Mouse (Mus musculus): ENCODE results near the gene St6gal1. TPM values are rescaled to one million over a fixed set of nuclear protein-coding genes. Genes with fewer than 3 reads are reported as not detected.
A peak's percentile ranks its signal among the peaks of the same experiment; 100 is the strongest.

St6gal1 gene
- polyA plus RNA-seq, 1 experiment from 2014 or later = 53.8 TPM

DNA sequence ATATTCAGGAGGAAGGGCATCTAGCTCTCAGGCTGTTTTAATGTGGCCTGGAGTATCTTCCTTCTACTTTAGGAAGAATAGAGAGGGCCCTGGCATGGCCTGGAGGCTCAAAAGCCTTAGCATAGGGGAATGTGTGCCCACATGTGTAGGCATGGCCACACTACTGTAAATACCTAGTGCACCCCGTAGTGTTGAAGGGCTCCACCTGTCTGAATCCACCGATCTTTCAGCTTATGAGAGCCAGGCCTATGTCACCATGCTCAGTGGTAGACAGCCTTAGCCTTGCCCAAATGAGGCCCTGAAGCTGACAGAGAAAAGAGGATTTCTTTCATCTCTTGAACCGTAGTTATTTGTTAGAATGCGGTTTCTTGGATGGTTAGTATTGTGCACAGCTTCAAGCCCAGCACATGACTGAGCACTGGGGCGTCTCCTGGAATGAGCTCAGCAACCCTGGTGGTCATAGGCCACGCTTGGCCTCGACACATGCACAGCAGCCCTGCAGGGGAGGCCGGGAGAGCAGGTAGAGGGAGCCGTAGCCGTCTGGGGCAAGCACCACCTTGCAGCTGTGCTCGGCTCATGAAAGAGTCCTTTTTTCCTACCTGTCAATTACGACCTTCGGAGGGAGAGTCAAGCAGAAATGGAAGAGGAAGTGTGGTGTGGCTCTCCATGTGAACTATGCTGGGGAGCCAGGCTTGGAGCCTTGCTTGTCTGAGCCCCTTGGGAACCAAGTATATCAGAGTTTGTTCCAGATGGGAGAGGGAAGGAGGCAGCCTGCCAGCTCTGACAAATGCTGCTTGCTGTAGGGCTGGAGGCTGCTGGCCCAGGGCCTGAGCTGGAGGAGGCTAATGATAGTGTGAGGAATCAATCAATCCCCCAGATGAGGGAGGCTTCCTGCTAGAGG is 15.8 kb downstream of the St6gal1 start:
- Histone ChIP-seq H3K27me3 (no peaks in the 10 kb centered on the region), H3K4me1 (peaks cover 33% of the 10 kb centered on the region), H3K4me3 (no peak overlapping the region), H3K4me2 (replicated peaks) (no peak overlapping the region), H3K36me3 (no peaks in the 10 kb centered on the region), H3K27ac (replicated peaks) (peak overlapping the region; percentile 82), H3K9ac (replicated peaks) (no peak overlapping the region; the same call in 1 of the 2 replicates), H3K9me3 (no peaks in the 10 kb centered on the region)
- 47% methylated on average over 13 of the region's 13 CpGs for WGBS
- ATAC-seq (replicated peaks) = peak; percentile 87

DNA sequence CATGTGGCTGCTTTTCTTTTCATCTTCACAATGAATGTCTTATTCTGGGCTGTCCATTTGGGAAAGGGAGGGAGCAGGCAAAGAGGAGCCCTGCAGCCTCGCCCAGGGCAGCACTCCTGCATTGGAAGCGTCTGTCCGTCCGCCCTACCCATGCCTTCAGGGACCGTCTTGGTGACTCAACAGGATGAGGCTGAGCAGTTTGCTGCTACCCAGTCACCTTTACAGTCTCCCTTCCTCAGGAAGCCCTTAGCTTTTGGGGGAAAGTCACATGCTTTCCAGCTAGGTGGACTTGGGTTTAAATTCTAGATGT is 16.4 kb downstream of the St6gal1 start:
- 46% methylated on average over 5 of the region's 5 CpGs for WGBS

DNA sequence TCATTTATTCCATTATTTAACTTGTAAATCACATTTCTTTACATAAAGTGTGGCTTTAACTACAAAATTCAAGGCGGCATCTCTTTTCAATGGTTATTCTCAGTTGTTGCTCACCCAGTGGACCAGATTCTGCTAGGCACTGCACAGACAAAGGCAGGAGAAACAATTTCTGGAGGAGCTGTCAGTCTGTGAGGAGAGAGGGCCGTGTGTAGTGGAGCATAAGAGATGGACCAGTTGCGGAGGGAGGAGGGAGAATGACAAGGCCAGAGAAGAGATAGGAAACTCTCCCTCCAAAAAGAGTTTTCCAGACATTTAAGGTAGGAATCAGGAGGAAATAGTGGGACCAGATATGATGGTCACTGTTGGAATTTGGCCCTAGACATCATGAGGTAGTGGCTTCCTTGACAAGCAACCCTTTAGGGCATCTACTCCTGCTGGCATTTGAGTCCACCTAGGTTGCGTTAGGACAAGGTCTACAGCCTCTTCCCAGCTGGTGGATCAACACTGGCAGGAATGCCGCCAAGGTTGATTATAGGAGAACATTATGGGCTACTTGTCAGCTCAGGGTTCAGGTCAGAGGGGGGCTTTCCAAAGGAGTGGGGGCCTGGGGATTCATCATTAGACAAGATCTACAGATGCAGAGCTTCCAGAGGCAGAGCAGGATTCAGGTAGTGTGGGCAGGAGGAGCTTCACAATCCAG is 19.3 kb downstream of the St6gal1 start:
- no peaks in the 10 kb centered on the region for H3K9me3 ChIP-seq
- ATAC-seq (replicated peaks) = no peak
- H3K4me1 ChIP-seq = peaks cover 23% of the 10 kb centered on the region
- no peaks in the 10 kb centered on the region for H3K27me3 ChIP-seq
- H3K4me2 ChIP-seq (replicated peaks) = no peak overlapping the region
- H3K4me3 ChIP-seq = no peak overlapping the region
- no peak overlapping the region for H3K9ac ChIP-seq (replicated peaks)
- H3K27ac ChIP-seq (replicated peaks) = no peak overlapping the region
- H3K36me3 ChIP-seq = no peaks in the 10 kb centered on the region
- WGBS = 72% methylated on average over 5 of the region's 5 CpGs

More for the DNA sequence above, 16.4 kb downstream of the St6gal1 start:
- Histone ChIP-seq H3K4me3 (no peak overlapping the region), H3K9ac (replicated peaks) (no peak overlapping the region; the same call in 1 of the 2 replicates), H3K4me1 (peaks cover 33% of the 10 kb centered on the region), H3K27ac (replicated peaks) (peak overlapping the region; percentile 82), H3K4me2 (replicated peaks) (no peak overlapping the region), H3K9me3 (no peaks in the 10 kb centered on the region), H3K36me3 (no peaks in the 10 kb centered on the region), H3K27me3 (no peaks in the 10 kb centered on the region)
- ATAC-seq (replicated peaks) = no peak

DNA sequence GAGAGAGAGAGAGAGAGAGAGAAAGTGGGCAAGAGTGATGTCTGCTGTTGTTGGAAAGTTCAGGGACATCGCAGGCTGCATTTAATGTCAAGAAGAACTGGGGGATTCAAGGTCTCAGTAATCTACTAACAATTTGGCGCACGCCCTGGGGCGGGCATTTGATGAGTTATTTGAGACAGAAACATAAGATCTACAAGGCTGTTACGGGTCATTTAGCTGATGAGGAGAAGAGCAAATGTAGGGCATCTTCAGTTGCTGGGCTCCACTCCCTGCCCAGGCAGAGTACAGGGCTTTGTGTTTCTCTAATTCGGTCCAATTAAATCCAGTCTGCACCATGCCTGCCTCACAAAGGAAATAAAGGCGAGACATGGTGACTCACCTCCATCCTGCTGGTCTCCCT is 19.9 kb downstream of the St6gal1 start:
- H3K9me3 ChIP-seq = no peaks in the 10 kb centered on the region
- no peaks in the 10 kb centered on the region for H3K36me3 ChIP-seq
- no peak for ATAC-seq (replicated peaks)
- no peak overlapping the region for H3K9ac ChIP-seq (replicated peaks)
- no peaks in the 10 kb centered on the region for H3K27me3 ChIP-seq
- 90% methylated on average over 7 of the region's 7 CpGs for WGBS
- no peak overlapping the region for H3K4me2 ChIP-seq (replicated peaks)
- no peak overlapping the region for H3K4me3 ChIP-seq
- H3K27ac ChIP-seq (replicated peaks) = no peak overlapping the region
- peaks cover 21% of the 10 kb centered on the region for H3K4me1 ChIP-seq

DNA sequence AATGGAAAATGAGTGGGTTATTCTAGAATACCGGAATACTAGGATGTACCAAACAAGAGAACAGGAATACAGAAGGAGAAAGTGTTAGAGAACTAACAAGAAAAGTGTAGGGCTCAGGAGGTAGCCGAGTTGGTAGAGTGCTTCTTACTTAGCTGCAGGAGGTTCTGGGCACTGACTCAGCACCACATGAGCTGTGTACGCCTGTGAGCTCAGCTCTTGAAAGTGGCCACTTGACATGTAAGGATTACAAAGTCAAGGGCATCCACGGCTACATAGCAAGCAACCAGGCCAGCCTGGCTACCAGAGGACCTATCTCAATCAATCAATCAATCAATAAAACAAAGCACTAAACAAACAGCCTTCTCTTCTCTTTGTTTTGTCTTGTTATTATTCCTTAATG is 24.7 kb downstream of the St6gal1 start:
- Histone ChIP-seq H3K27ac (replicated peaks) (no peak overlapping the region), H3K4me1 (peaks cover 26% of the 10 kb centered on the region), H3K4me2 (replicated peaks) (no peak overlapping the region), H3K9ac (replicated peaks) (no peak overlapping the region), H3K36me3 (no peaks in the 10 kb centered on the region), H3K27me3 (no peaks in the 10 kb centered on the region), H3K4me3 (no peak overlapping the region), H3K9me3 (no peaks in the 10 kb centered on the region)
- no peak for ATAC-seq (replicated peaks)
- WGBS = 56% methylated on average over 4 of the region's 4 CpGs

DNA sequence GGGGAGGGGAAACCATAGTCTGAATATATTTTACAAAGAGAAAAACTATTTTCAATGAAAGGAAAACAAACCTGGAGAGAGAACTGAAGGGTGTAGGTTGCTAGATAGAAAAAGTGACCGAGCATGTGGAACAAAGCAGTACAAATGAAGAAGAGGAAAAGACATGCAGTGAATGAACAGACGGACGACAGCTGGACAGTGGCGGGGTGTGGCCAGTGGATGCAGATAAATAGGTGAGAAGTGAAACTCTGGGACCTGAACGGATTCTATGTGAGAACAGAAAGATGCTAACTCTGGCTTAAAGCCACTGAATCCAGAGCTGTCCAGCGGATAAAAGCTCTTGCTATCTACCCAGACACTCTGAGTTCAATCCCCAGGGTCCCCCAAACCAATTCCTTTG is 25.2 kb downstream of the St6gal1 start:
- Histone ChIP-seq H3K9me3 (no peaks in the 10 kb centered on the region), H3K27ac (replicated peaks) (no peak overlapping the region), H3K4me2 (replicated peaks) (no peak overlapping the region), H3K4me3 (no peak overlapping the region), H3K9ac (replicated peaks) (no peak overlapping the region), H3K36me3 (no peaks in the 10 kb centered on the region), H3K4me1 (peaks cover 29% of the 10 kb centered on the region), H3K27me3 (no peaks in the 10 kb centered on the region)
- 79% methylated on average over 6 of the region's 6 CpGs for WGBS
- ATAC-seq (replicated peaks) = no peak

DNA sequence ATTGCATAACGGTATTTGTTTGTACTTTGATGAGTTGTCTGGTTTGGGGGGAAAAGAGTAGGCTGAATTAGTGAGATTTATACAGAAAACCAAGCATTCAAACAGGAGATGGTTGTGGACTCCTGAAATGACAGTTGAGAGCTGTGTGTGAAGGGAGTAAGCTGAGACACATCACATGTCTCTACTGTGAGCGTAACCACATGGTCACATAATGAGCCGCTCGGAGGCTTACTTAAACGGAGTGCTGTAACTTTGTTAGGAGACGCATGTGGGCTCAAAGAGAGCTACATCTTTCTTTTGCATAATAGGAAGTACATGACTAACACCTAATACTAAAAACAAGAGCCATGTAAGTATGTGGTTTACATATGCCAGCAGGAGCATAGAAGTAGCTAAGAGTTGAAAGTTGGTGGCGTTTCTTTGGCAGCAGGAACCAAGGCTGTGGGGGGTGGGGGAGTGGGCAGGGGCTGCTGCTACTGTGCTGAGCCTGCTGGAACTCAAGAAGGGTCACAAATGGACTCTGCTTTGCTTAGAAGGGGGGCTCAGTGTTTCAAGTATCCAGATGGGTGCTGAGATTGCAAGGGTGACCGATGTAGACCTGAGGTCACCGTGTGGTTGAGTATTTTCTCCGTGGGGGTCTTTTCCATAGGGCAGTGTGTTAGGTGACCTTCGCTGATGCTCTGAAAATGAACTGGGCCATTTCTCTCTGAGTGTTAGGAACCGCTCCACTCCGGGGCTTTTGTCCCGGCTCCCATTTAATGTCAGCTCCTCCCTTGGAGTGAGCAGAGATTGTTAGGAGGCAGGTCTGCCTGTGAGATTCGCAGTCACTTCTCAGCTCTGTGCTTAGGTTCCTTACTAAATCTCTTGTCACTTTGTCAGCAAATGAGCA is 26.3 kb downstream of the St6gal1 start:
- Histone ChIP-seq H3K36me3 (no peaks in the 10 kb centered on the region), H3K4me1 (peaks cover 29% of the 10 kb centered on the region), H3K27ac (replicated peaks) (0 out of 2 replicates have a peak overlapping the region, but pooled peaks have one; percentile 5), H3K4me3 (no peak overlapping the region), H3K9me3 (no peaks in the 10 kb centered on the region), H3K4me2 (replicated peaks) (no peak overlapping the region), H3K27me3 (no peaks in the 10 kb centered on the region), H3K9ac (replicated peaks) (no peak overlapping the region)
- ATAC-seq (replicated peaks) = peak; percentile 55
- WGBS = 39% methylated on average over 15 of the region's 15 CpGs

DNA sequence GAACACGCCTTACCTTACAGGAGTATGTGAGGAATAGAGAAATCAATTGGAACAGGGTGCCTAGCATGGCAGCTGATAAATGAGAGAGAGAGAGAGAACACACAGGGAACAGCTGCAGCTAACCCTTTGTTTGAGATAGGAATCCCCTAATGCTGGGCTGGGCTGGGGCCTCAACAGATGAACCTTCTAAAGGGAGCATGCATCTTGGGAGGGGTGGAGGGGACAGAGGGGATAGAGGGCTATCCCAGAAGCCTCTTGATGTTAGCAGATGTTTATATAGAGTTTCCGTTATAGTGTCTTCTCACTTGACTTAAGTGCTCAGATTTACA is 26.9 kb downstream of the St6gal1 start:
- no peak overlapping the region for H3K4me3 ChIP-seq
- WGBS = 58% methylated on average over 2 of the region's 2 CpGs
- H3K27me3 ChIP-seq = no peaks in the 10 kb centered on the region
- H3K36me3 ChIP-seq = no peaks in the 10 kb centered on the region
- peaks cover 31% of the 10 kb centered on the region for H3K4me1 ChIP-seq
- peak; percentile 28 for ATAC-seq (replicated peaks)
- H3K9me3 ChIP-seq = no peaks in the 10 kb centered on the region
- H3K9ac ChIP-seq (replicated peaks) = no peak overlapping the region
- H3K27ac ChIP-seq (replicated peaks) = 0 out of 2 replicates have a peak overlapping the region, but pooled peaks have one; percentile 5
- no peak overlapping the region for H3K4me2 ChIP-seq (replicated peaks)

DNA sequence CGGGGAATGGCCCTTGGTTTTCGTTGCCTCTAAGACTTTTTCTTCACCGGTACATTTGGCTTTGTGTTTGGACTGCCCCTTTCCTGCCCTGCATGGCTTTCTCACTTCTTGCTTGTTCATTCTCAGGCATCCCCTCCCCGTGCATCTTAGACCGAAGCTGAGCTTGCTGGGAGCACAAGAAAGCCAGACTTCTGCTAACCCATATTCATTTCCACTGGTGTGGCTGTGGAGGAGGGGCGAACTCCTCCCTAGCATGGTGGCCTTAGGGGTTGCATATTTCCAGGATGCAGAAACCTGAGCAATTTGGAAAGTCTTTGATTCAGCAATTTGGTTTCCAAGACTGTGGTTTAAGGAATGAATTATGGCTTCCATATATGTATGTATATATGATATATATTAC is 29.1 kb downstream of the St6gal1 start:
- no peak overlapping the region for H3K4me2 ChIP-seq (replicated peaks)
- no peaks in the 10 kb centered on the region for H3K27me3 ChIP-seq
- no peak overlapping the region for H3K27ac ChIP-seq (replicated peaks)
- no peak overlapping the region for H3K9ac ChIP-seq (replicated peaks)
- no peaks in the 10 kb centered on the region for H3K9me3 ChIP-seq
- H3K4me3 ChIP-seq = no peak overlapping the region
- no peak for ATAC-seq (replicated peaks)
- peaks cover 39% of the 10 kb centered on the region for H3K4me1 ChIP-seq
- 54% methylated on average over 6 of the region's 6 CpGs for WGBS
- no peaks in the 10 kb centered on the region for H3K36me3 ChIP-seq

DNA sequence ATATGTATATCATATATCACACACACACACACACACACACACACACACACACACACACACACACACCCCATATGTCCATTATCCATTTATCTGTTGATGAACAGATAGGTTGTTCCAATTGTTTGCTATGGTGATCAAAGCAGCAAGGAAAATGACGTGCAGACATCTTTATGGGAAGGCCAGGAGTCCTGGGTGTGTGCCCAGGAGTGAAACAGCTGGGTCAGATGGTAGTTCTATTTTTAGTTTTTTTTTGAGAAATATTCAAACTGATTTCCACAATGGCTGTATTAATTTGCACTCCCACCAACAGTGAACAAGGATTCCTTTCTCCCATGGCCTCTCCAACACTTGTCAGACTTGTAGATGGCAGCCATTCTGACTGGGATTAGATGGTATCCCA is 29.5 kb downstream of the St6gal1 start:
- Histone ChIP-seq H3K9me3 (no peaks in the 10 kb centered on the region), H3K27ac (replicated peaks) (peak overlapping the region; percentile 45; the same call in 1 of the 2 replicates), H3K4me3 (no peak overlapping the region), H3K4me1 (peaks cover 43% of the 10 kb centered on the region), H3K27me3 (no peaks in the 10 kb centered on the region), H3K4me2 (replicated peaks) (no peak overlapping the region), H3K36me3 (no peaks in the 10 kb centered on the region), H3K9ac (replicated peaks) (no peak overlapping the region)
- WGBS = 32% methylated on average over 1 of the region's 1 CpGs
- no peak for ATAC-seq (replicated peaks)

DNA sequence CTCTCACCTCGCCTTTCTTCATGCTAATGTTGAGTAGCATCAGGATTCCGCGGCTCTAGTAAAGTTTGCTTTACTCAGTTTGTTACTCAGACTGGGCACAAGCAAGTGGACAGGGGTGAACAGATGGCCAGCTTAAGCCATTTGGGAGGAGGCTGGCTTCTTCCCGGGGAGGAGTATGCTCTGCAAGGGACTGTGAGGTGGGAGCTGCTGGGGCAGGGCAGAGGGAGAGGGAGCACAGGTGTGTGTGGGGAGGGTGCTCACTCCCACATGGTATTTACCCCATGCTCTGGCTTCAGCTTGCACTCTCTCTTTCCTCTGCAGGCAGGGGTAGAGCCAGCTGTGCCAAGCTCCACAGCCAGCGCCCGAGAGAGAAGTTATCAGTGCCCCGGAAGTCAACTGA is 32.1 kb downstream of the St6gal1 start:
- 70% methylated on average over 7 of the region's 7 CpGs for WGBS
- no peaks in the 10 kb centered on the region for H3K36me3 ChIP-seq
- no peak overlapping the region for H3K27ac ChIP-seq (replicated peaks)
- no peak overlapping the region for H3K9ac ChIP-seq (replicated peaks)
- peaks cover 34% of the 10 kb centered on the region for H3K4me1 ChIP-seq
- H3K4me3 ChIP-seq = no peak overlapping the region
- no peak for ATAC-seq (replicated peaks)
- H3K9me3 ChIP-seq = no peaks in the 10 kb centered on the region
- no peaks in the 10 kb centered on the region for H3K27me3 ChIP-seq
- no peak overlapping the region for H3K4me2 ChIP-seq (replicated peaks)

DNA sequence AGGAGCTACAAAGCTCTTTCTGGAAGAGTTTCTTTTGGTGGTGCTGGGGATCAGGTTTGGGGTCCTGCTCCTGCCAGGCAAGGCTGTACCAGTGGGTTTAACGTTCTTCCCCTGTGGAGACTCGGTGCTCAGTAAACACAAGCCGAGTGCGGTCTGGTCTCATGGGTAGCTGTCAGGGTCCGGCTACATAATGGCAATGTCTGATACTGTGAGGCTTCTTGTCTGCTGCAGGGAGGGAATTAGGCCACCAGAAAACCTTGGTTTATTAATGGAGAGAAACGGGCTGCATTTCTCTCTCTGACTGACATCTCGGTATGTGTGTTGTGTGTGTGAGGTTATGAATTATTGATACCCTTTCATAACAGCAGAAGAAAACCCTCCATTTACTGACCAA is 33.9 kb downstream of the St6gal1 start:
- H3K27me3 ChIP-seq = no peaks in the 10 kb centered on the region
- H3K4me3 ChIP-seq = no peak overlapping the region
- H3K4me2 ChIP-seq (replicated peaks) = no peak overlapping the region
- no peak for ATAC-seq (replicated peaks)
- H3K9me3 ChIP-seq = no peaks in the 10 kb centered on the region
- no peak overlapping the region for H3K9ac ChIP-seq (replicated peaks)
- peaks cover 36% of the 10 kb centered on the region for H3K4me1 ChIP-seq
- 4% methylated on average over 7 of the region's 7 CpGs for WGBS
- H3K27ac ChIP-seq (replicated peaks) = peak overlapping the region; percentile 17; the same call in 1 of the 2 replicates
- 0 out of 2 replicates have a peak, but pooled peaks cover 2% of the 10 kb centered on the region for H3K36me3 ChIP-seq

All from forebrain, embryonic 15.5 days (tissue).